Mouse (Mus musculus) limb, embryonic 11.5 days (tissue): ENCODE results near the gene Rnf113a1. TPM values are rescaled to one million over a fixed set of nuclear protein-coding genes. Genes with fewer than 3 reads are reported as not detected.
A peak's percentile ranks its signal among the peaks of the same experiment; 100 is the strongest.
"Not testable (repeated sequence)": the region's sequence is repeated elsewhere in the genome, so short reads cannot be mapped to it uniquely, and the experiment has no call there.

Experiments used
- ATAC-seq: fragments of 200-750 bp; cut with Nextera tagmentation; 2 replicates; pipeline ENCODE4 v1.8.0; 2017; ENCODE audit warnings: low read depth; ENCODE audit not compliant: insufficient number of reproducible peaks, low FRiP score, low TSS enrichment
- DNase-seq: peaks from one replicate; pipeline ENCODE4 v3.0.0-alpha.2; 2015; ENCODE audit warnings: low spot score
- H3K27ac ChIP-seq: fragments of 300-500 bp; sonication (generic); replicated peaks from 2 replicates; pipeline ENCODE4 v1.5.1; 2014; ENCODE audit warnings: low read depth, mild to moderate bottlenecking, low read length
- H3K27me3 ChIP-seq: fragments of 300-500 bp; sonication (generic); 2 replicates; pipeline ENCODE4 v1.6.1; 2014; ENCODE audit warnings: mild to moderate bottlenecking, low read length, mixed read lengths; ENCODE audit not compliant: control insufficient read depth, insufficient read depth
- H3K36me3 ChIP-seq: fragments of 300-500 bp; sonication (generic); 2 replicates; pipeline ENCODE4 v1.6.1; 2014; ENCODE audit warnings: mild to moderate bottlenecking, low read length, moderate library complexity, mixed read lengths; ENCODE audit not compliant: control insufficient read depth, insufficient read depth
- H3K4me1 ChIP-seq: fragments of 300-500 bp; sonication (generic); 2 replicates; pipeline ENCODE4 v1.6.1; 2014; ENCODE audit warnings: low read length, mixed read lengths; ENCODE audit not compliant: control insufficient read depth, insufficient read depth
- H3K4me2 ChIP-seq: fragments of 300-500 bp; sonication (generic); 2 replicates; pipeline ENCODE4 v1.6.1; 2014; ENCODE audit warnings: low read depth, mild to moderate bottlenecking, moderate library complexity; ENCODE audit not compliant: severe bottlenecking
- H3K4me3 ChIP-seq: fragments of 300-500 bp; sonication (generic); 2 replicates; pipeline ENCODE4 v1.5.1; 2014; ENCODE audit warnings: low read depth, low read length
- H3K9ac ChIP-seq: fragments of 300-500 bp; sonication (generic); 2 replicates; pipeline ENCODE4 v1.6.1; 2014; ENCODE audit warnings: mild to moderate bottlenecking, low read length
- H3K9me3 ChIP-seq: fragments of 300-500 bp; sonication (generic); 2 replicates; pipeline ENCODE4 v1.6.1; 2016; ENCODE audit warnings: low read length; ENCODE audit not compliant: control insufficient read depth
- WGBS: fragments of 180-500 bp; shearing (Covaris S2); extraction: QIAGEN DNeasy Blood & Tissue Kit; methylation state at CpG from one replicate; pipeline ENCODE4 v1.1.7; 2014; 5-methylcytosine and 5-hydroxymethylcytosine counted together
- polyA plus RNA-seq: library from polyadenylated mRNA; unstranded; fragments of >200 nt; fragmentation: Nextera tagmentation; extraction: Ambion mirVana; gene quantifications from 2 replicates; pipeline ENCODE4 v1.2.1, GENCODE M21; 2014

Rnf113a1 gene
- polyA plus RNA-seq, 1 experiment from 2014 or later: 11.7 TPM

GRCm38 (mm10) chrX:37184401-37184800, 6.6 kb upstream of the Rnf113a1 start:
- ATAC-seq, DNase-seq, H3K4me1 ChIP-seq, H3K9ac ChIP-seq, H3K27ac ChIP-seq, H3K36me3 ChIP-seq, H3K4me3 ChIP-seq, H3K9me3 ChIP-seq, H3K27me3 ChIP-seq, H3K4me2 ChIP-seq: not testable (repeated sequence)
- WGBS: 74% methylated on average over 8 of the region's 8 CpGs

- peak; percentile 19 for DNase-seq
- no peak; the same call in 1 of the 2 replicates for ATAC-seq
- WGBS: 12% methylated on average over 20 of the region's 20 CpGs
- Histone ChIP-seq H3K4me3 (peak overlapping the region; percentile 49), H3K27ac (no peak overlapping the region), H3K4me2 (peak overlapping the region; percentile 52), H3K4me1 (no peaks in the 10 kb centered on the region), H3K9me3 (no peaks in the 10 kb centered on the region), H3K27me3 (no peaks in the 10 kb centered on the region), H3K36me3 (no peaks in the 10 kb centered on the region), H3K9ac (peak overlapping the region; percentile 22; the same call in 1 of the 2 replicates)
Measured at GRCm38 (mm10) chrX:37190755-37191104, 315 bp upstream of the Rnf113a1 start.

GRCm38 (mm10) chrX:37191744-37192379, 817 bp downstream of the Rnf113a1 start:
- Histone ChIP-seq H3K4me3 (peak overlapping the region; percentile 49), H3K36me3 (no peaks in the 10 kb centered on the region), H3K4me1 (no peaks in the 10 kb centered on the region), H3K4me2 (peak overlapping the region; percentile 52), H3K9me3 (no peaks in the 10 kb centered on the region), H3K27me3 (no peaks in the 10 kb centered on the region), H3K9ac (peak overlapping the region; percentile 55), H3K27ac (no peak overlapping the region)
- WGBS: 29% methylated on average over 28 of the region's 28 CpGs
- DNase-seq (peak; percentile 24), ATAC-seq (no peak)

DNA sequence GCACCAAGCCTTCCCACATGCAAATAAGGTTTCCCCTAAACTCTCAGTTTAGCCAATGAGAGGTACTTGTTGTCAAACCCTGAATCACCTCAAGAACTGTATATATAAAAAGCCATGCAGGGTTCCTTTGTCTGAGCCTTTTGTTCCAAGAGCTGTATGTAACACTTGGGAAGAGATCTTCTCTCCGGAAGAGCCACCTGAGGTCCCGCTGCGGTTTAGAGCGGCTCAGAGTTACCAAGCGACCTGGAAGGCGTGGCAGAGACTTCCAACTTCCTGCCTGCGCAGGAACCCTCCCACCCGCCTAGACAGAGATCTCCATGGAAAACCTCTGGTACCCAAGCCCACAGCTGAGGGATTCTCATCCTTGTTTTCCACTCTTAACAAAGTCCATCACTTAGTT, 7.6 kb downstream of the Rnf113a1 start:
- no peaks in the 10 kb centered on the region for H3K9me3 ChIP-seq
- no peak overlapping the region for H3K9ac ChIP-seq
- DNase-seq (no peak), ATAC-seq (no peak)
- no peak overlapping the region for H3K27ac ChIP-seq
- H3K27me3 ChIP-seq: no peaks in the 10 kb centered on the region
- no peak overlapping the region for H3K4me2 ChIP-seq
- no peaks in the 10 kb centered on the region for H3K36me3 ChIP-seq
- no peaks in the 10 kb centered on the region for H3K4me1 ChIP-seq
- WGBS: 44% methylated on average over 8 of the region's 8 CpGs
- no peak overlapping the region for H3K4me3 ChIP-seq

DNA sequence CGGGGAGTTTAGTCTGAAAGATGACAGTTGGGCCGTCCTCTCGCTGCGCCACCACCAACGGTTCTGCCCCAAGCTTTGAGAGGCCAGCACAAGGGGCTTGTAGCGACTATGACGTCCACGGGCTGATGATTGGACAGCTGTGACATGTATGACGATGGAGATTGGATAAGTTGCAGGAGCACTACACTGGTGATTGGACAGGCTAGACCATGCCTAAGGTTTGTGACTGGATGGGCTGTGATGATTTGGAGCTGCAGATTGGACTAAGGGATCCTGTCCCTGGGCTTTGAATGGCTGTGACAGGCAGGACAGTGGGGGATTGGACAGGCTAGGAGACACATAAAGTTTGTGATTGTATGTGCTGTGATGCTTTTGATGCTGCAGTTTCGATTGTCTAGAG, 19.9 kb downstream of the Rnf113a1 start, which contains the start of gene Gm9:
Gm9 (minus strand) TSS at position 101 of the 400 bp plus-strand sequence.
- H3K9ac ChIP-seq: no peak within 1 kb of the TSS
- no peaks in the 10 kb centered on the region for H3K27me3 ChIP-seq
- DNase-seq (no peak), ATAC-seq (no peak)
- H3K4me1 ChIP-seq: no peaks in the 10 kb centered on the region
- WGBS: 84% methylated on average over 10 of the region's 10 CpGs
- H3K36me3 ChIP-seq: no peaks in the 10 kb centered on the region
- H3K4me3 ChIP-seq: no peak within 1 kb of the TSS
- no peak within 1 kb of the TSS for H3K4me2 ChIP-seq
- no peaks in the 10 kb centered on the region for H3K9me3 ChIP-seq
- no peak within 1 kb of the TSS for H3K27ac ChIP-seq

- not testable (repeated sequence) for DNase-seq, H3K4me2 ChIP-seq, H3K36me3 ChIP-seq, H3K27me3 ChIP-seq, H3K9ac ChIP-seq, H3K9me3 ChIP-seq, H3K4me1 ChIP-seq, H3K27ac ChIP-seq, H3K4me3 ChIP-seq, ATAC-seq
- WGBS: 79% methylated on average over 1 of the region's 1 CpGs
Measured at GRCm38 (mm10) chrX:37222158-37222557, 31.1 kb downstream of the Rnf113a1 start, which contains the start of gene Rhox1. TSS of gene Rhox1 (minus strand) at chrX:37222258.

Other genes with a start within 250 kb of the Rnf113a1 start
- 89.0 and 99.0 TPM in 2 replicates for gene Sept6, start 199.5 kb upstream of the Rnf113a1 start, polyA plus RNA-seq
- gene Sowahd, start 142.4 kb upstream of the Rnf113a1 start, polyA plus RNA-seq: not detected in 2 replicates
- 520 and 540 TPM in 2 replicates for gene Rpl39, start 105.8 kb upstream of the Rnf113a1 start, polyA plus RNA-seq
- 21.8 and 22.4 TPM in 2 replicates for gene Upf3b, start 80.9 kb upstream of the Rnf113a1 start, polyA plus RNA-seq
- gene Nkap, start 64.5 kb upstream of the Rnf113a1 start, polyA plus RNA-seq: 24.9 and 26.3 TPM in 2 replicates
- gene Akap14, start 22.4 kb upstream of the Rnf113a1 start, polyA plus RNA-seq: 0.24 TPM in 1 of 2 replicates, not detected in the other
- gene Ndufa1, start 82 bp upstream of the Rnf113a1 start, polyA plus RNA-seq: 358 and 365 TPM in 2 replicates
- gene Gm9, start 19.8 kb downstream of the Rnf113a1 start, polyA plus RNA-seq: not detected in 2 replicates
- gene Rhox1, start 31.0 kb downstream of the Rnf113a1 start, polyA plus RNA-seq: not detected in 2 replicates
- gene Rhox2a, start 53.7 kb downstream of the Rnf113a1 start, polyA plus RNA-seq: 0.25 TPM in 1 of 2 replicates, not detected in the other
- gene Rhox3a, start 58.7 kb downstream of the Rnf113a1 start, polyA plus RNA-seq: not detected in 2 replicates
- gene Rhox4a, start 74.1 kb downstream of the Rnf113a1 start, polyA plus RNA-seq: not detected in 2 replicates
- gene Rhox3a2, start 188.8 kb downstream of the Rnf113a1 start, polyA plus RNA-seq: not detected in 2 replicates
- gene Rhox4a2, start 199.6 kb downstream of the Rnf113a1 start, polyA plus RNA-seq: not detected in 2 replicates
- not detected in 2 replicates for gene Rhox2b, start 220.8 kb downstream of the Rnf113a1 start, polyA plus RNA-seq
- gene Rhox4b, start 241.2 kb downstream of the Rnf113a1 start, polyA plus RNA-seq: not detected in 2 replicates